In the genomic region with DNA sequence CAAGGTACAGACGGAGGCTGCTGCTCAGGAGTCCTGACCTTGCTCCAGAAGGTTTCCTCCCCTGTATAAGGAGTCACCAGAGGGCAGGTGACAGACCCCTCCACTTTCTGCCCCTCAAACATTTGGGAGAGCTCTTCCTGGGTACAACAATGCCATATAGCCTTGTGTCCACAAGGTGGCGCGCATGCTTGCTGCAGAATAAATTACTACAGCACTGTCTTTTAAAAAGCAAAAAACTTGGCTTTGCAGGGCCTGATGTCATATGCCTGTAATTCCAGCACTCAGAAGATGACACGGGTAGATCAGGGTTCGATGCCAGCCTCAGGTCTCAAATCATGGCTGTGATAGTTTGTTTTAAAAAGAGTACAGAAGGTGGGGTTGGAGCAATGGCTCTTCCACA, we compare ENCODE assay signal across 8 mouse cellular contexts. TPM values are rescaled to one million over a fixed set of nuclear protein-coding genes. Genes with fewer than 3 reads are reported as not detected.
A peak's percentile ranks its signal among the peaks of the same experiment; 100 is the strongest.
DNase-seq lines count a peak whose midpoint lies in the region; ATAC-seq and TF ChIP-seq lines count a peak whose summit lies in the region.

No protein-coding gene starts in this region.

- H3K36me3 ChIP-seq in liver, adult 2 months (ENCODE audit: control insufficient read depth, insufficient read depth, low read length), result no peaks in the 10 kb centered on the region
- no peaks in the 10 kb centered on the region for H3K36me3 ChIP-seq in liver, embryonic 12.5 days
- no peaks in the 10 kb centered on the region for H3K36me3 ChIP-seq in embryonic facial prominence, embryonic 11.5 days (replicated peaks; ENCODE audit: control insufficient read depth, insufficient read depth, low read depth, low read length)

- no peaks in the 10 kb centered on the region for H3K9me3 ChIP-seq in liver, embryonic 12.5 days (replicated peaks)
- H3K9me3 ChIP-seq in embryonic facial prominence, embryonic 11.5 days (replicated peaks; ENCODE audit: control insufficient read depth, low read length), result no peaks in the 10 kb centered on the region

- no peak for ATAC-seq in liver, embryonic 12.5 days
- no peak for ATAC-seq in embryonic facial prominence, embryonic 11.5 days (replicated peaks; ENCODE audit: insufficient number of reproducible peaks, low FRiP score, low TSS enrichment, low read depth)
- no peak for ATAC-seq in erythroblast, adult 5-6 weeks (replicated peaks; ENCODE audit: low FRiP score, poor library complexity, severe bottlenecking)

- 5% methylated on average over 5 of the region's 5 CpGs for WGBS in liver, adult 2 months
- WGBS in liver, embryonic 12.5 days (ENCODE audit: insufficient replicate concordance), result 3% methylated on average over 5 of the region's 5 CpGs
- 6% methylated on average over 5 of the region's 5 CpGs for whole genome bisulfite sequencing in embryonic facial prominence, embryonic 11.5 days

- no peak overlapping the region for H3K4me3 ChIP-seq in liver, adult 2 months (ENCODE audit: insufficient read depth, low read depth, low read length)
- no peak overlapping the region for H3K4me3 ChIP-seq in liver, embryonic 12.5 days
- no peak overlapping the region for H3K4me3 ChIP-seq in embryonic facial prominence, embryonic 11.5 days (ENCODE audit: low read depth, low read length)

- H3K4me1 ChIP-seq in liver, adult 2 months (ENCODE audit: control insufficient read depth, insufficient read depth, low read length), result peaks cover 4% of the 10 kb centered on the region; the same call in 1 of the 2 replicates
- peaks cover 42% of the 10 kb centered on the region for H3K4me1 ChIP-seq in liver, embryonic 12.5 days
- no peaks in the 10 kb centered on the region for H3K4me1 ChIP-seq in embryonic facial prominence, embryonic 11.5 days (ENCODE audit: control insufficient read depth, insufficient read depth, low read length)

- no peak overlapping the region for H3K9ac ChIP-seq in liver, adult 2 months (ENCODE audit: low read depth, low read length)
- no peak overlapping the region for H3K9ac ChIP-seq in liver, embryonic 12.5 days
- H3K9ac ChIP-seq in embryonic facial prominence, embryonic 11.5 days (replicated peaks; ENCODE audit: low read length), result no peak overlapping the region

- TF ChIP-seq CTCF in liver, adult 2 months (IDR thresholded peaks at IDR 0.05; ENCODE audit: low read depth, low read length), result peak; percentile 68

- H3K79me2 ChIP-seq in liver, adult 2 months (ENCODE audit: control insufficient read depth, insufficient read depth, low read length), result 0 out of 2 replicates have a peak, but pooled peaks cover 3% of the 10 kb centered on the region

- H3K4me2 ChIP-seq in liver, embryonic 12.5 days, result no peak overlapping the region
- H3K4me2 ChIP-seq in embryonic facial prominence, embryonic 11.5 days (ENCODE audit: low read depth, low read length), result no peak overlapping the region

- DNase-seq in liver, adult 2 months (ENCODE audit: extremely low read depth, low read depth, low spot score), result peak; percentile 51
- DNase-seq in adrenal gland, adult 8-10 months, result peak; percentile 63
- peak; percentile 85 for DNase-seq in embryonic facial prominence, embryonic 11.5 days (ENCODE audit: low spot score)
- peak; percentile 79 for DNase-seq in kidney, adult 9 months
- DNase-seq in lung, adult 18-20 months, result peak; percentile 65 to 67
- DNase-seq in right cerebral cortex, postnatal 36 days (ENCODE audit: low spot score in 2 of 2), result peak; percentile 47 to 69

- H3K27ac ChIP-seq in liver, adult 2 months (replicated peaks; ENCODE audit: insufficient read depth, low read depth, low read length), result no peak overlapping the region
- no peak overlapping the region for H3K27ac ChIP-seq in liver, embryonic 12.5 days
- no peak overlapping the region for H3K27ac ChIP-seq in embryonic facial prominence, embryonic 11.5 days (replicated peaks; ENCODE audit: low read depth, low read length)

- H3K27me3 ChIP-seq in liver, adult 2 months (ENCODE audit: control insufficient read depth, insufficient read depth, low read length), result no peaks in the 10 kb centered on the region
- no peaks in the 10 kb centered on the region; the same call in 1 of the 2 replicates for H3K27me3 ChIP-seq in liver, embryonic 12.5 days (replicated peaks)
- H3K27me3 ChIP-seq in embryonic facial prominence, embryonic 11.5 days (ENCODE audit: control insufficient read depth, insufficient read depth, low read length), result no peaks in the 10 kb centered on the region

- no peak for TF ChIP-seq POLR2A in liver, adult 2 months (IDR thresholded peaks at IDR 0.05; ENCODE audit: extremely low read depth, insufficient read depth, low read length)

RNA-seq across cellular contexts. Expression of gene Tldc1, which starts 4.5 kb away (rescaled TPM):
- total RNA-seq in liver, adult 2 months (2014; rRNA removed), result 7.0 and 8.9 TPM in 2 replicates
- polyA plus RNA-seq in liver, adult 2 months (2012; rRNA removed), result 6.9 and 7.3 TPM in 2 replicates
- 6.1 and 6.7 TPM in 2 replicates for polyA plus RNA-seq in liver, embryonic 12.5 days (2016; fragmentation: Nextera tagmentation; extraction: Ambion mirVana)
- 10 to 100 TPM; 16.1 to 18.1 (median 17.1) TPM for total RNA-seq in adrenal gland, adult 8-10 months (2022)
- polyA plus RNA-seq in embryonic facial prominence, embryonic 11.5 days (2014; fragmentation: Nextera tagmentation; extraction: Ambion mirVana), result 6.5 and 6.9 TPM in 2 replicates
- total RNA-seq in erythroblast, adult 5-6 weeks (2015; ENCODE audit: low replicate concordance), result 0.42 and 1.3 TPM in 2 replicates
- total RNA-seq in erythroblast, adult 5-6 weeks (2017; ENCODE audit: low replicate concordance), result 1.4 TPM in 1 of 2 replicates, not detected in the other

RNA-seq across cellular contexts. Expression of gene Cotl1, which starts 57.6 kb away (rescaled TPM):
- 12.4 and 18.6 TPM in 2 replicates for total RNA-seq in liver, adult 2 months (2014; rRNA removed)
- 26.7 and 40.3 TPM in 2 replicates for polyA plus RNA-seq in liver, adult 2 months (2012; rRNA removed)
- 46.5 and 49.5 TPM in 2 replicates for polyA plus RNA-seq in liver, embryonic 12.5 days (2016; fragmentation: Nextera tagmentation; extraction: Ambion mirVana)
- 10 to 100 TPM; 38.1 to 64.0 (median 54.4) TPM for total RNA-seq in adrenal gland, adult 8-10 months (2022)
- 321 and 363 TPM in 2 replicates for polyA plus RNA-seq in embryonic facial prominence, embryonic 11.5 days (2014; fragmentation: Nextera tagmentation; extraction: Ambion mirVana)
- total RNA-seq in erythroblast, adult 5-6 weeks (2015; ENCODE audit: low replicate concordance), result 95.5 and 123 TPM in 2 replicates
- total RNA-seq in erythroblast, adult 5-6 weeks (2017; ENCODE audit: low replicate concordance), result 51.2 and 98.1 TPM in 2 replicates
